Mouse (Mus musculus): ENCODE measurements at regions not wholly inside any gene's neighbourhood (a gene's known extent, or its start where the extent isn't known, plus 50 kb on each side); places are given as distances from the start of the nearest gene placed in this dataset.

- no peak overlapping the region for H3K4me3 ChIP-seq (ENCODE audit: control insufficient read depth in 1 of 2, insufficient read depth in 1 of 2, low read depth in 2 of 2, low read length in 2 of 2)
- no peaks in the 10 kb centered on the region for H3K9me3 ChIP-seq (replicated peaks; ENCODE audit: insufficient read depth, low read length)
- H3K4me1 ChIP-seq (ENCODE audit: control insufficient read depth in 1 of 2, insufficient read depth in 2 of 2, low read length in 2 of 2): no peaks in the 10 kb centered on the region
- no peak overlapping the region for H3K27ac ChIP-seq (ENCODE audit: control insufficient read depth, low read depth, low read length)
- H3K36me3 ChIP-seq (ENCODE audit: control insufficient read depth in 1 of 2, insufficient read depth in 2 of 2, low read length in 2 of 2): no peaks in the 10 kb centered on the region
- H3K9ac ChIP-seq (ENCODE audit: control insufficient read depth, low read depth, low read length, poor library complexity, severe bottlenecking): no peak overlapping the region
- no peak for DNase-seq (ENCODE audit: low read depth, low spot score)
- no peaks in the 10 kb centered on the region for H3K27me3 ChIP-seq (ENCODE audit: control insufficient read depth in 1 of 2, insufficient read depth in 2 of 2, low read length in 2 of 2)
- no peaks in the 10 kb centered on the region for H3K79me2 ChIP-seq (ENCODE audit: control insufficient read depth, insufficient read depth, low read length, poor library complexity)
- TF ChIP-seq NRF1 (IDR thresholded peaks at IDR 0.05; ENCODE audit: insufficient read depth, low read depth, low read length, poor library complexity, severe bottlenecking): no peak
- no peak for TF ChIP-seq SIN3A (IDR thresholded peaks at IDR 0.05; ENCODE audit: low read length)
- no peak for TF ChIP-seq TBP (IDR thresholded peaks at IDR 0.05; ENCODE audit: low read depth, low read length)
- no peak for TF ChIP-seq MYC (IDR thresholded peaks at IDR 0.05; ENCODE audit: low read depth, low read length)
- no peak for TF ChIP-seq MEF2A (IDR thresholded peaks at IDR 0.05; ENCODE audit: extremely low read depth, insufficient replicate concordance, low read depth, low read length, poor library complexity, severe bottlenecking)
- no peak for TF ChIP-seq ZC3H11A (IDR thresholded peaks at IDR 0.05; ENCODE audit: low read depth, low read length)
- TF ChIP-seq POLR2AphosphoS5 (IDR thresholded peaks at IDR 0.05; ENCODE audit: borderline replicate concordance, low read depth, low read length): no peak
- no peak for TF ChIP-seq ZMIZ1 (IDR thresholded peaks at IDR 0.05; ENCODE audit: low read depth, low read length)
These were observed 156.4 kb downstream of the Snx13 start for GRCm38 (mm10) chr12:35203398-35203797.

- H3K9me3 ChIP-seq (replicated peaks; ENCODE audit: insufficient read depth, low read length): no peaks in the 10 kb centered on the region
- H3K27ac ChIP-seq (ENCODE audit: control insufficient read depth, low read depth, low read length): no peak overlapping the region
- no peaks in the 10 kb centered on the region for H3K27me3 ChIP-seq (ENCODE audit: control insufficient read depth in 1 of 2, insufficient read depth in 2 of 2, low read length in 2 of 2)
- H3K79me2 ChIP-seq (ENCODE audit: control insufficient read depth, insufficient read depth, low read length, poor library complexity): no peaks in the 10 kb centered on the region
- H3K4me1 ChIP-seq (ENCODE audit: control insufficient read depth in 1 of 2, insufficient read depth in 2 of 2, low read length in 2 of 2): no peaks in the 10 kb centered on the region
- H3K4me3 ChIP-seq (ENCODE audit: control insufficient read depth in 1 of 2, insufficient read depth in 1 of 2, low read depth in 2 of 2, low read length in 2 of 2): no peak overlapping the region
- no peak for DNase-seq (ENCODE audit: low read depth, low spot score)
- H3K9ac ChIP-seq (ENCODE audit: control insufficient read depth, low read depth, low read length, poor library complexity, severe bottlenecking): no peak overlapping the region
- TF ChIP-seq ELF1 (IDR thresholded peaks at IDR 0.05; ENCODE audit: low read depth, low read length) (no peak), TBP (IDR thresholded peaks at IDR 0.05; ENCODE audit: low read depth, low read length) (no peak), BHLHE40 (IDR thresholded peaks at IDR 0.05; ENCODE audit: borderline replicate concordance, low read depth, low read length) (no peak), NELFE (IDR thresholded peaks at IDR 0.05; ENCODE audit: low read depth, low read length) (no peak), JUND (IDR thresholded peaks at IDR 0.05; ENCODE audit: low read depth, low read length) (no peak), E2F4 (IDR thresholded peaks at IDR 0.05; ENCODE audit: borderline replicate concordance, low read depth, low read length) (no peak), ZKSCAN1 (IDR thresholded peaks at IDR 0.05; ENCODE audit: low read depth, low read length) (no peak), CTCF (IDR thresholded peaks at IDR 0.05 in 2 of 3, conservative IDR thresholded peaks at IDR 0.05 in 1 of 3; ENCODE audit: control insufficient read depth in 1 of 3, insufficient read depth in 1 of 3, low read depth in 2 of 3, low read length in 3 of 3, poor library complexity in 1 of 3, severe bottlenecking in 1 of 3) (no peak)
- no peaks in the 10 kb centered on the region for H3K36me3 ChIP-seq (ENCODE audit: control insufficient read depth in 1 of 2, insufficient read depth in 2 of 2, low read length in 2 of 2)
These were observed 153.1 kb downstream of the Snx13 start for GRCm38 (mm10) chr12:35200110-35200509.
